Mouse (Mus musculus) liver, adult 2 months (tissue): ENCODE results near the gene Synpo2. TPM values are rescaled to one million over a fixed set of nuclear protein-coding genes. Genes with fewer than 3 reads are reported as not detected.

Source experiments
- DNase-seq: peaks from one replicate; pipeline ENCODE4 v3.0.0-alpha.2; 2011; ENCODE audit warnings: low read depth, low spot score; ENCODE audit errors: extremely low read depth
- H3K27ac ChIP-seq: fragments of 200-500 bp; replicated peaks from 2 replicates; pipeline ENCODE4 v1.5.1; 2012; ENCODE audit warnings: low read depth, mild to moderate bottlenecking, control low read depth, inconsistent platforms, low read length; ENCODE audit not compliant: insufficient read depth
- H3K27me3 ChIP-seq: fragments of 200-500 bp; 2 replicates; pipeline ENCODE4 v1.6.1; 2012; ENCODE audit warnings: mild to moderate bottlenecking, moderate library complexity, low read length, inconsistent platforms; ENCODE audit not compliant: control insufficient read depth, insufficient read depth
- H3K36me3 ChIP-seq: fragments of 200-500 bp; 2 replicates; pipeline ENCODE4 v1.6.1; 2012; ENCODE audit warnings: low read length, inconsistent platforms; ENCODE audit not compliant: control insufficient read depth, insufficient read depth
- H3K4me1 ChIP-seq: fragments of 200-500 bp; 2 replicates; pipeline ENCODE4 v1.6.1; 2011; ENCODE audit warnings: low read length; ENCODE audit not compliant: control insufficient read depth, insufficient read depth
- H3K4me3 ChIP-seq: fragments of 200-500 bp; 2 replicates; pipeline ENCODE4 v1.5.1; 2011; ENCODE audit warnings: low read depth, mild to moderate bottlenecking, control low read depth, low read length, moderate library complexity; ENCODE audit not compliant: insufficient read depth
- H3K79me2 ChIP-seq: fragments of 200-500 bp; 2 replicates; pipeline ENCODE4 v1.6.1; 2012; ENCODE audit warnings: inconsistent platforms, mild to moderate bottlenecking, low read length, moderate library complexity; ENCODE audit not compliant: control insufficient read depth, insufficient read depth
- H3K9ac ChIP-seq: fragments of 200-500 bp; 2 replicates; pipeline ENCODE4 v1.6.1; 2012; ENCODE audit warnings: low read depth, mild to moderate bottlenecking, control low read depth, inconsistent platforms, low read length
- CTCF ChIP-seq: fragments of 200-500 bp; IDR thresholded peaks from 2 replicates; pipeline ENCODE4 v1.5.1; 2011; ENCODE audit warnings: low read depth, low read length, control low read depth
- POLR2A ChIP-seq: fragments of 200-500 bp; IDR thresholded peaks from 2 replicates; pipeline ENCODE4 v1.6.1; 2011; ENCODE audit warnings: low read length, control low read depth; ENCODE audit not compliant: insufficient read depth; ENCODE audit errors: extremely low read depth
- WGBS: fragments of 180-500 bp; shearing (Covaris S2); methylation state at CpG from one replicate; pipeline ENCODE4 v1.1.7; 2018; 5-methylcytosine and 5-hydroxymethylcytosine counted together
- polyA plus RNA-seq: library from polyadenylated mRNA; depleted of rRNA; stranded (reverse); fragments of >200 nt; gene quantifications from 2 replicates; pipeline ENCODE4 v1.2.3, GENCODE M21; 2012
- total RNA-seq: library from RNA; depleted of rRNA; stranded (reverse); fragments of >200 nt; gene quantifications from 2 replicates; pipeline ENCODE4 v1.2.3, GENCODE M21; 2014

Synpo2 gene
- total and polyA plus RNA-seq, 2 experiments, result 0.06 to 0.37 TPM

DNA sequence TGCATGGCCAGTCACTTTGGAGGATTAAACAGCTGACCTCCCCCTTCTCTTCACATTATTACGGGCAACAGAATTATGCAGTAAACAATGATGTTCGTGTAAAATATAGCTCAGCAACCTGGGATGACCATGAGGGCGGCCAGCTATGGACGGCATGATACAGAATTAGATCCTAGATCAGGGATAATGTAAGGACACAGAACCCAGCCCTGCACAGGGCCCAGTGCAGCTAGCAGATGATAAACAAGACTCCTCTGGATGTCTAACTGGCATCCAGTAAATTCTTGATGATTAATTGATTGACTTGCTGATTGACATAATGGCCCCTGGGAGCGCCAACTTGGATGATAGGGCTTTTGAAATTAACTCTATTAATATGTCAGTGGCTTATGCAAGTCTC is 83.0 kb downstream of the Synpo2 start:
- no peaks in the 10 kb centered on the region; the same call in 1 of the 2 replicates for H3K27me3 ChIP-seq
- H3K4me1 ChIP-seq, result no peaks in the 10 kb centered on the region
- TF ChIP-seq POLR2A, result no peak
- no peak for TF ChIP-seq CTCF
- no peaks in the 10 kb centered on the region for H3K79me2 ChIP-seq
- WGBS, result 82% methylated on average over 5 of the region's 5 CpGs
- no peak for DNase-seq
- H3K9ac ChIP-seq, result no peak overlapping the region
- no peak overlapping the region for H3K27ac ChIP-seq
- no peak overlapping the region for H3K4me3 ChIP-seq
- H3K36me3 ChIP-seq, result no peaks in the 10 kb centered on the region

- 72% methylated on average over 8 of the region's 8 CpGs for WGBS
- H3K27ac ChIP-seq, result no peak overlapping the region
- DNase-seq, result no peak
- no peaks in the 10 kb centered on the region for H3K36me3 ChIP-seq
- no peak overlapping the region for H3K4me3 ChIP-seq
- no peaks in the 10 kb centered on the region; the same call in 1 of the 2 replicates for H3K27me3 ChIP-seq
- H3K9ac ChIP-seq, result no peak overlapping the region
- no peaks in the 10 kb centered on the region for H3K4me1 ChIP-seq
- H3K79me2 ChIP-seq, result no peaks in the 10 kb centered on the region
- no peak for TF ChIP-seq CTCF
- TF ChIP-seq POLR2A, result no peak
Observed at GRCm38 (mm10) chr3:123150523-123151135, 85.3 kb downstream of the Synpo2 start.

DNA sequence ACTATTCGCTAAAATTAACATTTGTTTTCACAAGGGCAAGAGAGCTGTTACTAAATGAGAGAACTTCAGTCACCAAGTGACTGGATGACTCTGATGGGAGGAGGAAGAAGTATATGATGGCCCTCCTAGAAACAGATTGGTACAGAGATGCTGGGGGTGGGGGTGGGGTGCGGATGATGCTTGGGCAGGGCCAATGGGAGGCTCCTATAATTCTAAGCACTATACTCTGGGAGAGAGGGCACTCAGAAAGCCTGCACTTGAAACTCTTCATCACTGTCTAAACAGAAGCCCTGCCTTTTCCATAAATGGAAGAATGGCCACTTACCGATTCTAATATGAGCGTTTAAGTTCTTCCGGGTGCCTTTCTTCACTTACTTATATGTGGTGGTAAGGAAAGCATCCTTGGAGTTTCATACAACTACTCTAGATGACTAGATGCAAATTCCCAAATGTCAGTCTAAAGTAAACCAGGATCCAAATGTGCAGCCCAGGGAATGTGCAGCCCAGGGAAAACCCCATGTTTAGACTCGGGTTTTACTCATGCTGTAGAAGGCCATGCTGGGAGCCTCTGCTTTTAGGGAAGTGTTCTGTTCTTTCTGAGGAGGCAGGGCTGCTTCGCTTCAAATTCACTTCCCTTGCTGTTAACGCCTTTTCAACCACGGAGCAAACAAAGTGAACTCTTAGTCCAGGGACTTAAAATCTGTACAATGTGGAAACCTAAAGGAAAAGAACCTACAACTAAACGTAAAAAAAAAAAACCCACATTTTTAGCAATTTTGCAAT is 86.4 kb downstream of the Synpo2 start:
- Histone ChIP-seq H3K27me3 (no peaks in the 10 kb centered on the region; the same call in 1 of the 2 replicates), H3K4me3 (no peak overlapping the region), H3K9ac (no peak overlapping the region), H3K36me3 (no peaks in the 10 kb centered on the region), H3K27ac (no peak overlapping the region), H3K4me1 (no peaks in the 10 kb centered on the region), H3K79me2 (no peaks in the 10 kb centered on the region)
- 83% methylated on average over 10 of the region's 10 CpGs for WGBS
- TF ChIP-seq POLR2A (no peak), CTCF (no peak)
- DNase-seq, result no peak

GRCm38 (mm10) chr3:123148641-123149040 is 87.3 kb downstream of the Synpo2 start:
- H3K4me1 ChIP-seq, result no peaks in the 10 kb centered on the region
- H3K4me3 ChIP-seq, result no peak overlapping the region
- no peaks in the 10 kb centered on the region; the same call in 1 of the 2 replicates for H3K27me3 ChIP-seq
- WGBS, result 76% methylated on average over 3 of the region's 3 CpGs
- no peak for DNase-seq
- H3K27ac ChIP-seq, result no peak overlapping the region
- no peaks in the 10 kb centered on the region for H3K79me2 ChIP-seq
- TF ChIP-seq POLR2A (no peak), CTCF (no peak)
- no peak overlapping the region for H3K9ac ChIP-seq
- no peaks in the 10 kb centered on the region for H3K36me3 ChIP-seq

DNA sequence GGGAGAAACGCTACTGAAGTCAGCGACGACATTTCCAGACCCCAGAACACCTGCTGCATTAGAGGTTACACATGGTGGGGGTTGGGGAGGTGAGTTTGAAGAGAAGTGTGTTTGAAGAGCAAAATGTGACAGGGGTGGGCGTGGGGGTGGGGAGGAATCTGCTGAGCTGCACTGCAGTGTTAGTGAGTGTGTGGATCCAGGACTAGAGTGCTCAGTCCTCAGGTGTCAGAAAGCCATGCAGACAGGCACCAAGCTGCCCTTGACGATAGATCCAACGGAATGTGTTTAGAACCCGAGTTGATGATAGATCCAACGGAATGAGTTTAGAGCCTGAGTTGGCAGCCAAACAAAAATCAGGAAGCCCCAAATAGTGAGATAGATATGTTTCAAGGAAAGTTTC is 89.4 kb downstream of the Synpo2 start:
- no peak overlapping the region for H3K27ac ChIP-seq
- DNase-seq, result no peak
- no peak overlapping the region for H3K4me3 ChIP-seq
- WGBS, result 81% methylated on average over 8 of the region's 8 CpGs
- no peaks in the 10 kb centered on the region for H3K27me3 ChIP-seq
- no peak overlapping the region for H3K9ac ChIP-seq
- H3K36me3 ChIP-seq, result no peaks in the 10 kb centered on the region
- no peaks in the 10 kb centered on the region for H3K4me1 ChIP-seq
- TF ChIP-seq POLR2A, result no peak
- no peak for TF ChIP-seq CTCF
- H3K79me2 ChIP-seq, result no peaks in the 10 kb centered on the region

GRCm38 (mm10) chr3:123145942-123146341 is 90.0 kb downstream of the Synpo2 start:
- TF ChIP-seq POLR2A, result no peak
- TF ChIP-seq CTCF, result no peak
- Histone ChIP-seq H3K4me3 (no peak overlapping the region), H3K27me3 (no peaks in the 10 kb centered on the region), H3K4me1 (no peaks in the 10 kb centered on the region), H3K79me2 (no peaks in the 10 kb centered on the region), H3K27ac (no peak overlapping the region), H3K36me3 (no peaks in the 10 kb centered on the region), H3K9ac (no peak overlapping the region)
- WGBS, result 87% methylated on average over 4 of the region's 4 CpGs
- DNase-seq, result no peak
